Mouse (Mus musculus): Measurements from ENCODE around the gene Zfp428. TPM values are rescaled to one million over a fixed set of nuclear protein-coding genes. Genes with fewer than 3 reads are reported as not detected.
"Not testable (repeated sequence)": the region's sequence is repeated elsewhere in the genome, so short reads cannot be mapped to it uniquely, and the experiment has no call there.

The Zfp428 gene
- polyA plus RNA-seq, 1 experiment from 2014 or later: 282 TPM

GRCm38 (mm10) chr7:24506476-24506837, 349 bp upstream of the Zfp428 start:
- no peaks in the 10 kb centered on the region for H3K27me3 ChIP-seq (replicated peaks; ENCODE audit: control insufficient read depth, insufficient read depth, low read length)
- peak overlapping the region; percentile 100 for H3K27ac ChIP-seq (ENCODE audit: low read length)
- H3K4me1 ChIP-seq (replicated peaks; ENCODE audit: control insufficient read depth, insufficient read depth, low read length): peaks cover 40% of the 10 kb centered on the region
- H3K9ac ChIP-seq (replicated peaks; ENCODE audit: low read depth, low read length): peak overlapping the region; percentile 96
- H3K9me3 ChIP-seq (ENCODE audit: control insufficient read depth, low read length): no peaks in the 10 kb centered on the region
- 0% methylated on average over 12 of the region's 12 CpGs for WGBS
- ATAC-seq: peak; percentile 26
- H3K4me3 ChIP-seq (replicated peaks; ENCODE audit: low read length): peak overlapping the region; percentile 71
- peak overlapping the region; percentile 70 for H3K4me2 ChIP-seq (ENCODE audit: low read length)
- H3K36me3 ChIP-seq (ENCODE audit: control insufficient read depth, insufficient read depth): peaks cover 2% of the 10 kb centered on the region; the same call in 1 of the 2 replicates

DNA sequence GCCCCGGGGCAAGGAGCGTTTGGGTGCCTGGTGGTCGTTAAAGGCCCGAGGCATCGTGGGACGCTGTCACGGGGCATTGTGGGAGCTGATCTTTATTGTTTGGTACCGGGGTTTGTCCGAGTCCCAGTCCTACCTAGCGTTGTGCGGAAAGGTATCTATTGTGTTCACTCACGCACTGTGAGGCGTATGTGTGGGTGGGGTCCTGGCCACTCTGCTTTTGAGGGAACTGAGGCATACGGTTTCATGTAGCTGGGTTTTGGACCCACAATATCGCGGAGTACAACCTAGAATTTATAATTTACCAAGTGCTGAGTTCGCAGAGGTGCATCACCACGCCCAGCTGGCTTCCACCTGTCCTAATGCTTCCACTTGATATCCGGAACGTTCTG, 914 bp downstream of the Zfp428 start:
- Histone ChIP-seq H3K27me3 (replicated peaks; ENCODE audit: control insufficient read depth, insufficient read depth, low read length) (no peaks in the 10 kb centered on the region), H3K4me1 (replicated peaks; ENCODE audit: control insufficient read depth, insufficient read depth, low read length) (peaks cover 43% of the 10 kb centered on the region), H3K9ac (replicated peaks; ENCODE audit: low read depth, low read length) (peak overlapping the region; percentile 96), H3K4me3 (replicated peaks; ENCODE audit: low read length) (peak overlapping the region; percentile 71), H3K9me3 (ENCODE audit: control insufficient read depth, low read length) (no peaks in the 10 kb centered on the region), H3K27ac (ENCODE audit: low read length) (peak overlapping the region; percentile 100), H3K4me2 (ENCODE audit: low read length) (peak overlapping the region; percentile 70), H3K36me3 (ENCODE audit: control insufficient read depth, insufficient read depth) (peaks cover 4% of the 10 kb centered on the region)
- 1% methylated on average over 20 of the region's 20 CpGs for WGBS
- ATAC-seq: peak; percentile 8

DNA sequence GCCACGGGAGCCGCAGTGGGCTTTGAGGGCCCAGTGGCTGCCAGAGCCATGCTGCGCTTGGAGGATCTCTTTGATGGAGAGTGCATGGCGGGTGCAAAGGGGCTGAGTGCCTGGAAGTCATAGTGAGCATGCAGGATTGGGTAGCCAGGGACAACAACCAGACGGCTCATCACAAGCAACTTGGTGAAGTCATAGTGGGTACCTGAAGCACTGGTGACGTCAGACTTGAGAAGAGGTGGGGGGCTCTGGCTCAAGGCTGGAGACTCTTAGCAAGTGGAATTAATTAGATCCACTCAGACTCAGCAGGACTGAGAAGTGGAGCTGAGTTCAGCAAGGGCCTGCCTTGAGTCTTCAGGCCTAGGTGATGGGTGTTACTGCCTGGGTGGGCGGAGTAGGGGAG, 5.5 kb downstream of the Zfp428 start, which contains the start of gene AC161166.1:
TSS of gene AC161166.1 (minus strand) at position 101 of the 400 bp plus-strand sequence.
- Histone ChIP-seq H3K4me2 (ENCODE audit: low read length) (no peak within 1 kb of the TSS), H3K36me3 (ENCODE audit: control insufficient read depth, insufficient read depth) (peaks cover 13% of the 10 kb centered on the region), H3K4me3 (replicated peaks; ENCODE audit: low read length) (no peak within 1 kb of the TSS), H3K27me3 (replicated peaks; ENCODE audit: control insufficient read depth, insufficient read depth, low read length) (no peaks in the 10 kb centered on the region), H3K4me1 (replicated peaks; ENCODE audit: control insufficient read depth, insufficient read depth, low read length) (peaks cover 23% of the 10 kb centered on the region), H3K27ac (ENCODE audit: low read length) (no peak within 1 kb of the TSS), H3K9me3 (ENCODE audit: control insufficient read depth, low read length) (no peaks in the 10 kb centered on the region), H3K9ac (replicated peaks; ENCODE audit: low read depth, low read length) (no peak within 1 kb of the TSS)
- WGBS: 88% methylated on average over 7 of the region's 7 CpGs
- no peak for ATAC-seq

- WGBS: 72% methylated on average over 8 of the region's 8 CpGs
- H3K4me2 ChIP-seq (ENCODE audit: low read length); H3K9ac ChIP-seq (replicated peaks; ENCODE audit: low read depth, low read length); H3K27me3 ChIP-seq (replicated peaks; ENCODE audit: control insufficient read depth, insufficient read depth, low read length); H3K27ac ChIP-seq (ENCODE audit: low read length); H3K4me3 ChIP-seq (replicated peaks; ENCODE audit: low read length); ATAC-seq; H3K9me3 ChIP-seq (ENCODE audit: control insufficient read depth, low read length): not testable (repeated sequence)
- peaks cover 13% of the 10 kb centered on the region for H3K4me1 ChIP-seq (replicated peaks; ENCODE audit: control insufficient read depth, insufficient read depth, low read length)
- H3K36me3 ChIP-seq (ENCODE audit: control insufficient read depth, insufficient read depth): peaks cover 15% of the 10 kb centered on the region
Measured at GRCm38 (mm10) chr7:24516319-24516718, 9.5 kb downstream of the Zfp428 start.

- no peak overlapping the region for H3K4me3 ChIP-seq (replicated peaks; ENCODE audit: low read length)
- H3K9me3 ChIP-seq (ENCODE audit: control insufficient read depth, low read length): no peaks in the 10 kb centered on the region
- H3K4me2 ChIP-seq (ENCODE audit: low read length): no peak overlapping the region
- H3K27me3 ChIP-seq (replicated peaks; ENCODE audit: control insufficient read depth, insufficient read depth, low read length): no peaks in the 10 kb centered on the region
- WGBS: 35% methylated on average over 5 of the region's 5 CpGs
- peaks cover 13% of the 10 kb centered on the region for H3K4me1 ChIP-seq (replicated peaks; ENCODE audit: control insufficient read depth, insufficient read depth, low read length)
- ATAC-seq: no peak
- no peak overlapping the region for H3K9ac ChIP-seq (replicated peaks; ENCODE audit: low read depth, low read length)
- H3K36me3 ChIP-seq (ENCODE audit: control insufficient read depth, insufficient read depth): peaks cover 14% of the 10 kb centered on the region; the same call in 1 of the 2 replicates
- no peak overlapping the region for H3K27ac ChIP-seq (ENCODE audit: low read length)
Measured at GRCm38 (mm10) chr7:24517077-24517476, 10.3 kb downstream of the Zfp428 start.

GRCm38 (mm10) chr7:24517654-24518053, 10.8 kb downstream of the Zfp428 start:
- peak overlapping the region; percentile 22; the same call in 1 of the 2 replicates for H3K9ac ChIP-seq (replicated peaks; ENCODE audit: low read depth, low read length)
- H3K9me3 ChIP-seq (ENCODE audit: control insufficient read depth, low read length): no peaks in the 10 kb centered on the region
- peak; percentile 63 for ATAC-seq
- 27% methylated on average over 6 of the region's 6 CpGs for WGBS
- no peaks in the 10 kb centered on the region for H3K27me3 ChIP-seq (replicated peaks; ENCODE audit: control insufficient read depth, insufficient read depth, low read length)
- no peak overlapping the region for H3K4me3 ChIP-seq (replicated peaks; ENCODE audit: low read length)
- peak overlapping the region; percentile 77 for H3K27ac ChIP-seq (ENCODE audit: low read length)
- peaks cover 10% of the 10 kb centered on the region for H3K4me1 ChIP-seq (replicated peaks; ENCODE audit: control insufficient read depth, insufficient read depth, low read length)
- H3K36me3 ChIP-seq (ENCODE audit: control insufficient read depth, insufficient read depth): peaks cover 12% of the 10 kb centered on the region; the same call in 1 of the 2 replicates
- H3K4me2 ChIP-seq (ENCODE audit: low read length): no peak overlapping the region

DNA sequence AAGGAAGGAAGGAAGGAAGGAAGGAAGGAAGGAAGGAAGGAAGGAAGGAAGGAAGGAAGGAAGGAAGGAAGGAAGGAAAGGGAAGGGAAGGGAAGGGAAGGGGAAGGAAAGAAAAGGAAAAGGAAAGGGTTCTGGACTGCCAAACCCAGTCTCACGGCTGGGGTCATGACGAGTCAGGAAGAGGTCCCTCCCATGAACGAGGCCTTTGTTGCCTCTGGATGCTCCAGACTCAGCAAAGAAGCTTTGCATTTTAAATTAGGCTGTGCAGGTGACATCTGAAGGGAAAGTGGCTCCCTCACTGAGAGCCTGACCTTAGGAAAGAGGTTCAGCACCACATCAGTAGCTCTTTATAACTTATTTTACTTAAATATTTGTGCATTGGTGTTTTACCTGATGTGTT, 12.3 kb downstream of the Zfp428 start:
- H3K9ac ChIP-seq (replicated peaks; ENCODE audit: low read depth, low read length): no peak overlapping the region
- no peak overlapping the region for H3K27ac ChIP-seq (ENCODE audit: low read length)
- ATAC-seq: no peak
- no peak overlapping the region for H3K4me3 ChIP-seq (replicated peaks; ENCODE audit: low read length)
- no peak overlapping the region for H3K4me2 ChIP-seq (ENCODE audit: low read length)
- H3K36me3 ChIP-seq (ENCODE audit: control insufficient read depth, insufficient read depth): peaks cover 10% of the 10 kb centered on the region; the same call in 1 of the 2 replicates
- no peaks in the 10 kb centered on the region for H3K27me3 ChIP-seq (replicated peaks; ENCODE audit: control insufficient read depth, insufficient read depth, low read length)
- H3K9me3 ChIP-seq (ENCODE audit: control insufficient read depth, low read length): no peaks in the 10 kb centered on the region
- peaks cover 10% of the 10 kb centered on the region for H3K4me1 ChIP-seq (replicated peaks; ENCODE audit: control insufficient read depth, insufficient read depth, low read length)
- 16% methylated on average over 3 of the region's 3 CpGs for WGBS

- H3K27ac ChIP-seq (ENCODE audit: low read length); ATAC-seq; H3K36me3 ChIP-seq (ENCODE audit: control insufficient read depth, insufficient read depth); H3K9ac ChIP-seq (replicated peaks; ENCODE audit: low read depth, low read length); H3K4me1 ChIP-seq (replicated peaks; ENCODE audit: control insufficient read depth, insufficient read depth, low read length); H3K4me2 ChIP-seq (ENCODE audit: low read length); H3K9me3 ChIP-seq (ENCODE audit: control insufficient read depth, low read length); H3K4me3 ChIP-seq (replicated peaks; ENCODE audit: low read length); H3K27me3 ChIP-seq (replicated peaks; ENCODE audit: control insufficient read depth, insufficient read depth, low read length): not testable (repeated sequence)
- 81% methylated on average over 9 of the region's 10 CpGs for WGBS
Measured at GRCm38 (mm10) chr7:24520054-24520453, 13.2 kb downstream of the Zfp428 start.

DNA sequence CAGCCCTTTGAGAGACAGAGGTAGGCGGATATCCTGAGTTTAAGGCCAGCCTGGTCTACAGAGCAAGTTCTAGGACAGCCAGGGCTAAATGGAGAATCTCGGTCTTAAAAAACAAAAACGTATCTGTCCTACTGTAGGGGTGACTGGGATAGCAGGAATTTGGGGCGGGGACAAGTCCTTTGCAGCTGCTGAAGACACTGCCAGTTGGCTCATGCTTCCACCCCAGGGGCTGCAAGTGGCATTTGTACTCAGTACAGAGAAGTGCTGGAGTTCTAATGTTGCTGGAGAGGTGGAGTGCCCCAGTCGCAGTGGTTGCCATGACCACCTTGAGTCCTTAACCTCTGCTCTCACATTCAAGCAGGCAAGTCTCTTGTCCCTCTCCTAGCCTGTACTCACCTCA, 16.0 kb downstream of the Zfp428 start:
- Histone ChIP-seq H3K27ac (ENCODE audit: low read length) (no peak overlapping the region), H3K36me3 (ENCODE audit: control insufficient read depth, insufficient read depth) (0 out of 2 replicates have a peak, but pooled peaks cover 3% of the 10 kb centered on the region), H3K27me3 (replicated peaks; ENCODE audit: control insufficient read depth, insufficient read depth, low read length) (no peaks in the 10 kb centered on the region), H3K9me3 (ENCODE audit: control insufficient read depth, low read length) (no peaks in the 10 kb centered on the region), H3K4me2 (ENCODE audit: low read length) (no peak overlapping the region), H3K4me1 (replicated peaks; ENCODE audit: control insufficient read depth, insufficient read depth, low read length) (peaks cover 9% of the 10 kb centered on the region), H3K4me3 (replicated peaks; ENCODE audit: low read length) (no peak overlapping the region), H3K9ac (replicated peaks; ENCODE audit: low read depth, low read length) (no peak overlapping the region)
- WGBS: 65% methylated on average over 5 of the region's 5 CpGs
- ATAC-seq: no peak

- H3K9ac ChIP-seq (replicated peaks; ENCODE audit: low read depth, low read length): no peak overlapping the region
- no peaks in the 10 kb centered on the region for H3K9me3 ChIP-seq (ENCODE audit: control insufficient read depth, low read length)
- H3K4me2 ChIP-seq (ENCODE audit: low read length): no peak overlapping the region
- H3K4me3 ChIP-seq (replicated peaks; ENCODE audit: low read length): no peak overlapping the region
- peaks cover 6% of the 10 kb centered on the region; the same call in 1 of the 2 replicates for H3K4me1 ChIP-seq (replicated peaks; ENCODE audit: control insufficient read depth, insufficient read depth, low read length)
- no peak for ATAC-seq
- H3K27me3 ChIP-seq (replicated peaks; ENCODE audit: control insufficient read depth, insufficient read depth, low read length): no peaks in the 10 kb centered on the region
- 0 out of 2 replicates have a peak, but pooled peaks cover under 1% of the 10 kb centered on the region for H3K36me3 ChIP-seq (ENCODE audit: control insufficient read depth, insufficient read depth)
- no peak overlapping the region for H3K27ac ChIP-seq (ENCODE audit: low read length)
- 90% methylated on average over 6 of the region's 6 CpGs for WGBS
Measured at GRCm38 (mm10) chr7:24523723-24524122, 16.9 kb downstream of the Zfp428 start.
